Mouse (Mus musculus): Measurements from ENCODE around the gene Slc6a16.

- TF ChIP-seq EP300 (IDR thresholded peaks at IDR 0.05; ENCODE audit: insufficient read depth, low read depth, low read length) (no peak), POLR2A (IDR thresholded peaks at IDR 0.05; ENCODE audit: insufficient read depth, low read length) (peak; percentile 75)
These were observed 36.3 kb upstream of the Slc6a16 start, which contains the start of gene Ccdc155 for GRCm38 (mm10) chr7:45204380-45205143.

Measured in ES-Bruce4 (cell line).